Mouse (Mus musculus) kidney, postnatal 36 days (tissue): ENCODE data around the gene Olfr683.
A peak's percentile ranks its signal among the peaks of the same experiment; 100 is the strongest.
"Not testable (repeated sequence)": the region's sequence is repeated elsewhere in the genome, so short reads cannot be mapped to it uniquely, and the experiment has no call there.

Experiments used
- DNase-seq, 2 experiments: peaks; one replicate each; pipeline ENCODE4 v3.0.0; 2021 to 2022; ENCODE audit warnings: mixed read lengths in 2 of 2

Gene Olfr683

GRCm38 (mm10) chr7:105146912-105147311 is at the start of gene Olfr683:
Olfr683 (minus strand) TSS chr7:105147012.
- DNase-seq, result no peak

GRCm38 (mm10) chr7:105185912-105186311 is 39.1 kb upstream of the Olfr683 start, which contains the start of gene Olfr685:
Olfr685 (minus strand) TSS chr7:105186012.
- DNase-seq, result no peak

- peak; percentile 5 to 22 for DNase-seq
Measured at GRCm38 (mm10) chr7:105170773-105171172, 24.0 kb upstream of the Olfr683 start.

GRCm38 (mm10) chr7:105163553-105163952 is 16.7 kb upstream of the Olfr683 start, which contains the start of gene Olfr684:
Olfr684 (minus strand) TSS chr7:105163653.
- no peak for DNase-seq

GRCm38 (mm10) chr7:105141275-105141674 is 5.5 kb downstream of the Olfr683 start:
- DNase-seq, result no peak

- DNase-seq, result no peak
Measured at GRCm38 (mm10) chr7:105116536-105116935, 30.3 kb downstream of the Olfr683 start, which contains the start of gene Olfr681. Olfr681 (plus strand) TSS chr7:105116836.

- DNase-seq, result not testable (repeated sequence)
Measured at GRCm38 (mm10) chr7:105092717-105093116, 54.1 kb downstream of the Olfr683 start, which contains the start of gene Olfr680-ps1. Olfr680-ps1 (minus strand) TSS chr7:105092817.
